Mouse (Mus musculus) limb, embryonic 11.5 days (tissue): Measurements from ENCODE around the gene Smim6. TPM values are rescaled to one million over a fixed set of nuclear protein-coding genes. Genes with fewer than 3 reads are reported as not detected.

ENCODE experiments used
- ATAC-seq: fragments of 200-750 bp; cut with Nextera tagmentation; 2 replicates; pipeline ENCODE4 v1.8.0; 2017; ENCODE audit warnings: low read depth; ENCODE audit not compliant: insufficient number of reproducible peaks, low FRiP score, low TSS enrichment
- DNase-seq: peaks from one replicate; pipeline ENCODE4 v3.0.0-alpha.2; 2015; ENCODE audit warnings: low spot score
- H3K27ac ChIP-seq: fragments of 300-500 bp; sonication (generic); replicated peaks from 2 replicates; pipeline ENCODE4 v1.5.1; 2014; ENCODE audit warnings: low read depth, mild to moderate bottlenecking, low read length
- H3K27me3 ChIP-seq: fragments of 300-500 bp; sonication (generic); 2 replicates; pipeline ENCODE4 v1.6.1; 2014; ENCODE audit warnings: mild to moderate bottlenecking, low read length, mixed read lengths; ENCODE audit not compliant: control insufficient read depth, insufficient read depth
- H3K36me3 ChIP-seq: fragments of 300-500 bp; sonication (generic); 2 replicates; pipeline ENCODE4 v1.6.1; 2014; ENCODE audit warnings: mild to moderate bottlenecking, low read length, moderate library complexity, mixed read lengths; ENCODE audit not compliant: control insufficient read depth, insufficient read depth
- H3K4me1 ChIP-seq: fragments of 300-500 bp; sonication (generic); 2 replicates; pipeline ENCODE4 v1.6.1; 2014; ENCODE audit warnings: low read length, mixed read lengths; ENCODE audit not compliant: control insufficient read depth, insufficient read depth
- H3K4me2 ChIP-seq: fragments of 300-500 bp; sonication (generic); 2 replicates; pipeline ENCODE4 v1.6.1; 2014; ENCODE audit warnings: low read depth, mild to moderate bottlenecking, moderate library complexity; ENCODE audit not compliant: severe bottlenecking
- H3K4me3 ChIP-seq: fragments of 300-500 bp; sonication (generic); 2 replicates; pipeline ENCODE4 v1.5.1; 2014; ENCODE audit warnings: low read depth, low read length
- H3K9ac ChIP-seq: fragments of 300-500 bp; sonication (generic); 2 replicates; pipeline ENCODE4 v1.6.1; 2014; ENCODE audit warnings: mild to moderate bottlenecking, low read length
- H3K9me3 ChIP-seq: fragments of 300-500 bp; sonication (generic); 2 replicates; pipeline ENCODE4 v1.6.1; 2016; ENCODE audit warnings: low read length; ENCODE audit not compliant: control insufficient read depth
- WGBS: fragments of 180-500 bp; shearing (Covaris S2); extraction: QIAGEN DNeasy Blood & Tissue Kit; methylation state at CpG from one replicate; pipeline ENCODE4 v1.1.7; 2014; 5-methylcytosine and 5-hydroxymethylcytosine counted together
- polyA plus RNA-seq: library from polyadenylated mRNA; unstranded; fragments of >200 nt; fragmentation: Nextera tagmentation; extraction: Ambion mirVana; gene quantifications from 2 replicates; pipeline ENCODE4 v1.2.1, GENCODE M21; 2014

The Smim6 gene
- polyA plus RNA-seq, 1 experiment from 2014 or later, result 0.31 TPM

- DNase-seq (no peak), ATAC-seq (no peak)
- no peaks in the 10 kb centered on the region for H3K27me3 ChIP-seq
Measured at GRCm38 (mm10) chr11:115894755-115895520, 16.9 kb upstream of the Smim6 start.

GRCm38 (mm10) chr11:115898446-115898845, 13.4 kb upstream of the Smim6 start:
- no peaks in the 10 kb centered on the region for H3K9me3 ChIP-seq
- peaks cover 9% of the 10 kb centered on the region for H3K4me1 ChIP-seq
- DNase-seq (no peak), ATAC-seq (no peak)
- H3K4me3 ChIP-seq, result no peak overlapping the region
- peaks cover 4% of the 10 kb centered on the region; the same call in 1 of the 2 replicates for H3K36me3 ChIP-seq
- no peak overlapping the region for H3K4me2 ChIP-seq
- no peak overlapping the region for H3K27ac ChIP-seq
- 79% methylated on average over 7 of the region's 7 CpGs for WGBS
- H3K9ac ChIP-seq, result no peak overlapping the region
- H3K27me3 ChIP-seq, result no peaks in the 10 kb centered on the region

More at GRCm38 (mm10) chr11:115894755-115895520, 16.9 kb upstream of the Smim6 start:
- peaks cover 4% of the 10 kb centered on the region; the same call in 1 of the 2 replicates for H3K36me3 ChIP-seq
- no peak overlapping the region for H3K4me2 ChIP-seq
- H3K4me3 ChIP-seq, result no peak overlapping the region
- 0 out of 2 replicates have a peak overlapping the region, but pooled peaks have one; percentile 30 for H3K27ac ChIP-seq
- no peak overlapping the region for H3K9ac ChIP-seq
- H3K4me1 ChIP-seq, result peaks cover 8% of the 10 kb centered on the region
- no peaks in the 10 kb centered on the region for H3K9me3 ChIP-seq
- WGBS, result 77% methylated on average over 14 of the region's 14 CpGs

DNA sequence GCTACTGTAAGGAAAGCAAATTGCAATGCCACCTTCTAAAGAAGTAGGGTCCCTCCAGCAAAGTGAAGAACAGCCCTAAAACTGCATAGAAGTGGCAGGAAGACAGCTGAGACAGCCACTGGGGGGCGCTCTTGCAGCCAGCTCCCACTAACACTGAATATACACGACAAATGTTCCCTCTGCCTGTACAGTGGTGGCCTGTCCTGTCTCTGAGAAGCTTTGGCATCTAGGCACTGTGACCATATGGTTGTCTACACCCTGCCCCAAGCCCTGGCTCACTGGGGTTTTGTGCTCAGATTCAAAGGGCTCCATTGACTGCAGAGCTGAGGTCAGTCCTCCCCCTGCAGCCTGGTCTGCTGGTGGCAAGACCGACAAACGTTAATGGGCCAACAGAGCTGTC, 12.9 kb upstream of the Smim6 start:
- H3K4me2 ChIP-seq, result no peak overlapping the region
- H3K27ac ChIP-seq, result no peak overlapping the region
- no peak overlapping the region for H3K4me3 ChIP-seq
- H3K9me3 ChIP-seq, result no peaks in the 10 kb centered on the region
- H3K36me3 ChIP-seq, result peaks cover 4% of the 10 kb centered on the region; the same call in 1 of the 2 replicates
- peaks cover 9% of the 10 kb centered on the region for H3K4me1 ChIP-seq
- 20% methylated on average over 4 of the region's 4 CpGs for WGBS
- no peaks in the 10 kb centered on the region for H3K27me3 ChIP-seq
- ATAC-seq (no peak), DNase-seq (peak; percentile 51)
- H3K9ac ChIP-seq, result no peak overlapping the region

DNA sequence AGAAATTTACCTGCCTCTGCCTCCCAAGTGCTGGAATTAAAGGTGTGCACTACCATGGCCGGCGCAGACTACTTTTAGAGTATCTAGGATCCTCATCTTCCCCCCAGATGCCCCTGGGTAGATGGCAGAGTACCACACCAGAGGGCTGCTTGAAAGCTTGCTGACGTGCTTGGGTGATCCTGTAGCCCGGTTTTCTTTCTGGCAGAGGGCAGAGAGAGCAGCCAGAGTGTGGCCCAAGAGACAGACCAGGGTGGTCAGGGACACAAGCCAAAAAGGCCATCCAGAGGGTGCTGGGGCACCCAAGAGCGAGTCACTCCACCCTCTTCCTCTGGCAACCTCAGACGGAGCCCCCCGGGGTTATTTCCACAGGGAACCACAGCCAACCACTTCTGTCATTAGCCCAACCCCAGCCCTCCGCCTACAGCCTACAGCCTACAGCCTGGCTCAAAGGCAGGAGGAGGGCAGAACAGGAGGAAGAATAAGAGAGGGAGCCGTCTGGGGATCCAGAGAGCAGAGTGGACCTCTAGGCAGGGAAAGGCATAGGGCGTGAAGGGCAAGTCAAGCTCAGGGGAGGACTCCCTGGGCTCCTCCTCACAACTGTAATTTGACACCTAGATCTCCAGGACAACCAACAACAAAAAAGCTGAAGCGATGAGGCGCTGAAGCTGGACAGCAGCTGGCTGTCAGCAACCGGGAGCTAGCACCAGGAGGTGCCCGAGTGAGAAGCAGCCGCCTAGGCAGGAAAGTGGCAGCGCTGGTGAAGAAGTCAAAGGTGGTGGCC, 12.1 kb upstream of the Smim6 start, which contains the start of gene Smim5:
Gene Smim5 (plus strand): TSS at position 481 of the 781 bp plus-strand sequence.
- DNase-seq (peak; percentile 61), ATAC-seq (peak; percentile 38; the same call in 1 of the 2 replicates)
- no peak within 1 kb of the TSS; the same call in 1 of the 2 replicates for H3K9ac ChIP-seq
- no peak within 1 kb of the TSS for H3K4me3 ChIP-seq
- peaks cover 9% of the 10 kb centered on the region for H3K4me1 ChIP-seq
- no peaks in the 10 kb centered on the region for H3K9me3 ChIP-seq
- H3K27me3 ChIP-seq, result no peaks in the 10 kb centered on the region
- H3K36me3 ChIP-seq, result peaks cover 4% of the 10 kb centered on the region; the same call in 1 of the 2 replicates
- 30% methylated on average over 16 of the region's 16 CpGs for WGBS
- H3K27ac ChIP-seq, result peak within 1 kb of the TSS; percentile 33; the same call in 1 of the 2 replicates
- no peak within 1 kb of the TSS for H3K4me2 ChIP-seq

- H3K4me2 ChIP-seq, result no peak overlapping the region
Measured at GRCm38 (mm10) chr11:115900561-115901337, 11.1 kb upstream of the Smim6 start.

GRCm38 (mm10) chr11:115901338-115902161, 10.3 kb upstream of the Smim6 start:
- H3K27me3 ChIP-seq, result no peaks in the 10 kb centered on the region
- H3K27ac ChIP-seq, result no peak overlapping the region
- no peak overlapping the region for H3K9ac ChIP-seq
- ATAC-seq, result no peak
- no peaks in the 10 kb centered on the region for H3K9me3 ChIP-seq
- 89% methylated on average over 9 of the region's 9 CpGs for WGBS
- peaks cover 4% of the 10 kb centered on the region for H3K36me3 ChIP-seq
- no peak overlapping the region for H3K4me3 ChIP-seq
- peaks cover 9% of the 10 kb centered on the region for H3K4me1 ChIP-seq
- no peak overlapping the region for H3K4me2 ChIP-seq
- no peak for DNase-seq

More at GRCm38 (mm10) chr11:115900561-115901337, 11.1 kb upstream of the Smim6 start:
- H3K4me3 ChIP-seq, result no peak overlapping the region
- DNase-seq, result no peak
- H3K9me3 ChIP-seq, result no peaks in the 10 kb centered on the region
- no peak overlapping the region for H3K27ac ChIP-seq
- ATAC-seq, result no peak
- no peak overlapping the region for H3K9ac ChIP-seq
- H3K36me3 ChIP-seq, result peaks cover 4% of the 10 kb centered on the region; the same call in 1 of the 2 replicates
- no peaks in the 10 kb centered on the region for H3K27me3 ChIP-seq
- WGBS, result 85% methylated on average over 8 of the region's 8 CpGs
- peaks cover 9% of the 10 kb centered on the region for H3K4me1 ChIP-seq

DNA sequence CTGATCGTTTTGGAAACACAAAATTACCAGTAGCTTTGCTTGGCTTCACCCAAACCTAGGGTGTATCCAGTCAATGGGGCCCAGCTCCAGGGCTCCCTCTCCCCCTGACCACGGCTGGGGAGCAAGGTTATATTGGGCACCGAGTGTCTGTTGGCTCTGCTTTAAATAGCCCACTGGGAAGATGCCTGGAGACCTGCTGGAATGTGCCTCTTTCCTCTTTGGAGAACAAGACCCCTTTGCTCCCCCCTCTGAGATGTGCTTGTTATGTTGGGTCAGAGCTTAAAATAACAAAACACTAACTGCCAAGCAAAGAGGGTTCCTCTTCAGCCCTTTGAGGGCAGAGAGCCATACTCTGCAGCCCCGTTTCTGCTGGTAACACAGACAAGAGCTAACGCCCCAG, 9.6 kb upstream of the Smim6 start:
- H3K9me3 ChIP-seq, result no peaks in the 10 kb centered on the region
- no peak overlapping the region for H3K4me3 ChIP-seq
- H3K27ac ChIP-seq, result no peak overlapping the region
- H3K36me3 ChIP-seq, result peaks cover 2% of the 10 kb centered on the region; the same call in 1 of the 2 replicates
- ATAC-seq (no peak), DNase-seq (no peak)
- H3K9ac ChIP-seq, result no peak overlapping the region
- no peak overlapping the region for H3K4me2 ChIP-seq
- no peaks in the 10 kb centered on the region for H3K27me3 ChIP-seq
- WGBS, result 82% methylated on average over 5 of the region's 5 CpGs
- peaks cover 9% of the 10 kb centered on the region for H3K4me1 ChIP-seq
